Mouse (Mus musculus): ENCODE results near the gene Tshz2. TPM values are rescaled to one million over a fixed set of nuclear protein-coding genes. Genes with fewer than 3 reads are reported as not detected.

Tshz2 gene
- polyA plus RNA-seq, 1 experiment from 2014 or later = 43.1 TPM

DNA sequence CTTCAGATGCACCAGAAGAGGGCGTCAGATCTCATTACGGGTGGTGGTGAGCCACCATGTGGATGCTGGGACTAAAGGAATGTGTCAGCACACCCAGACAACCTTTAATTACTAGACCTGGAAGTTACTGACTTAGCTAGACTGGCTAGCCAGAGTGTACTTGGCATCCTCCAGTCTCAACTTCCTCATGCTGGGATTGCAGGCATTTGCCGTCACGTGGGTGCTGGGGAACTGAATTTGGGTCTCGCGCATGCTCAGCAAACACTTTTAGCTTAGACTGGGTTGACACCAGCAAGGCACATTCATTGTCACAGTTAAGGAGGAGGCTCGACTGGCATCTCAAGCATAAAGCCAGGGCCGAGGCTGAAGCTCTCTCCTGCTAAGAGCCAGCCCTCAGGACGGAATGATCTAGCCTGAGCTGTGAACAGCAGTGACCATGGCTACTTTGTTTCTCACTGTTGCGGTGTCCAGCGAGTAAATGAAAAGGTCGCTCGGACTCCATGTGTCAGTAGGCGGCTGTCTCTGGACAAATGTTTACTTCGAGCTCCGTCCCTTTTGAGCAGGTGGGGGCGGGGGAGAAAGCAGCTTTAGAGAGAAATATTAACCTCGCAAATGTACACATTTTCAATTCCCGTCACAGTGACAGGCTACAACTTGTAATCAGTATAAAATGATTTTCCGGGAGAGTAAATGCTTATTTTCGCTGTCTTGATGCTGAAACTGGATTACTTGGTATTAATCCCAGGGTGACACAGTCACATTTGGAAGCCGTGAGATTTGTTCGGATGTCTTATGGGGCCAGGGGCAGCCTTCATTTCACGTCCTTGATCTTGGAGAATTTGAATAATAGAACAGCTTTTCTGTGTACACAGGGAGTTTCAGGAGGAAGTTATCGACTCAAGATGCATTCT is 370.0 kb downstream of the Tshz2 start:
- ChIA-PET POLR2A (interaction anchor here (0.6 kb wide), 1 partner anchor 26 kb away, joined by 3 read pairs; no protein-coding TSS in a partner anchor), CTCF (no interaction called here)
- TF ChIP-seq CTCF (IDR thresholded peaks at IDR 0.05) = no peak
- no peak for DNase-seq (ENCODE audit: low read depth, low spot score)
- H3K27me3 ChIP-seq = no peaks in the 10 kb centered on the region
- ATAC-seq = no peak
- in situ Hi-C loops (cut with MboI; ENCODE audit: low pct_unique_long_range_greater_than_20kb) = no loop called here

DNA sequence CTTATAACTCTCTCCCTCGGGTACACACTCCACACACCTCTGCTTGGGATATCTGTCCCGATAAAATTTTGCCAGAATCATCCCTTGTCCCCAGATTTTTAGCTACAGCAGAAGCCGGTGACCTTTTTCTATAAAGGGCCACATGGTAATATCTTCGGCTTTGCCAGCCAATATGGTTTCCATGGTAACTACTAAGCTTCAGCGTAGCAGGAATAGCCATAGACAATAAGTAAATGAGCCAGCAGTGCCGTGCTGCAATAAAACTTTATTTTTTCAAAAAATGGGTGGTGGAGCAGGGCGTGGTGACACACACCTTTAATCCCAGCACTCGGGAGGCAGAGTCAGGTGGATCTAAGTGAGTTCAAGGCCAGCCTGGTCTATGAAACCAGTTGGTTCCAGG is 370.9 kb downstream of the Tshz2 start:
- no peak for DNase-seq (ENCODE audit: low read depth, low spot score)
- ChIA-PET POLR2A (no interaction called here), CTCF (no interaction called here)
- H3K27me3 ChIP-seq = no peaks in the 10 kb centered on the region
- in situ Hi-C loops (cut with MboI; ENCODE audit: low pct_unique_long_range_greater_than_20kb) = no loop called here
- no peak for TF ChIP-seq CTCF (IDR thresholded peaks at IDR 0.05)
- no peak for ATAC-seq

DNA sequence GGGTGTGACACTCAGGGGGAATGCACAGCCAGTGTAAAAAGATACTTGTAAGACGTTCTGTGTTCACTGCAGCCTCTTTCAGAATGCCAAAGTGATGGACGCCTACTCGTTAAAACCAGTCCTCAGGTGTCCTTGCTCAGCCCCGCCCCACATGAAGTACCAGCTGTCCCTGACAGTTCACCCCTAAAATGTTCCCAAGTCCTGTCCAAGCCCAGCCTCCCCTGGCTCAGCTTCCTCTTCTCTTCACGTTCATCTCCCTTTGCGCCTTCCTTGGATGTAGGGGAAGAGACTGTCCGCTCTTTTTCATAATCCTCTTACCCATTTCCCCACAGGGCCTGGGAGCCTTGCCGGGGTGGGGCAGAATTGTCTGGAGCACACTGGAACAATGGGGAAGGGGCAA is 374.0 kb downstream of the Tshz2 start:
- DNase-seq (ENCODE audit: low read depth, low spot score) (no peak), ATAC-seq (no peak)
- in situ Hi-C loops (cut with MboI; ENCODE audit: low pct_unique_long_range_greater_than_20kb) = no loop called here
- ChIA-PET CTCF (no interaction called here), POLR2A (no interaction called here)
- H3K27me3 ChIP-seq = no peaks in the 10 kb centered on the region
- TF ChIP-seq CTCF (IDR thresholded peaks at IDR 0.05) = no peak

DNA sequence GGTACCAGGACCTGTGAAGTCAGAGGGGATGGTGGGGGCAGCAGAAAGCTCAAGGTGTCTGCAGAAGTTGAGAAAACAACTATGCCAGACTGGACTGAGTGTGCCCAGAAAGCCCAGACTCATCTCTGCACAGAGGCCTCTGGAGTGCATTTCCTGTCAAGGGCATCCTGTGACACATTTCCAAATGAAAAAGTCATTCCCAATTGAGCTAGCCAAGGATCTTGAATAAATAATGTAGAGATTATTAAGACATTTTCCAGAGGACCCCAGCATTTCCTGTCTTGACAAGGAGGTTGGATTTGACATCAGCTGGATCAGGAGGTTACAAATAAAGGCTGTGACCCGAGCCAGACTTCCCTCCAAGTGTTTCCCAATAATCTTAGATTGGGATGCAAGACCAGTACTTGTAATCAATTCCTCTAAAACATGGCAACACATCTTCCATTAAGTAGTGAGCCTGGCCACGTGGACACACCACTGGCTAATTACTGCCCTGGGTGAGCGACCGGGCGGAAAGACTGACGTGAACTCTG is 374.7 kb downstream of the Tshz2 start:
- H3K27me3 ChIP-seq = no peaks in the 10 kb centered on the region
- no peak for TF ChIP-seq CTCF (IDR thresholded peaks at IDR 0.05)
- ChIA-PET POLR2A (no interaction called here), CTCF (no interaction called here)
- DNase-seq (ENCODE audit: low read depth, low spot score) = no peak
- in situ Hi-C loops (cut with MboI; ENCODE audit: low pct_unique_long_range_greater_than_20kb) = no loop called here
- ATAC-seq = no peak

DNA sequence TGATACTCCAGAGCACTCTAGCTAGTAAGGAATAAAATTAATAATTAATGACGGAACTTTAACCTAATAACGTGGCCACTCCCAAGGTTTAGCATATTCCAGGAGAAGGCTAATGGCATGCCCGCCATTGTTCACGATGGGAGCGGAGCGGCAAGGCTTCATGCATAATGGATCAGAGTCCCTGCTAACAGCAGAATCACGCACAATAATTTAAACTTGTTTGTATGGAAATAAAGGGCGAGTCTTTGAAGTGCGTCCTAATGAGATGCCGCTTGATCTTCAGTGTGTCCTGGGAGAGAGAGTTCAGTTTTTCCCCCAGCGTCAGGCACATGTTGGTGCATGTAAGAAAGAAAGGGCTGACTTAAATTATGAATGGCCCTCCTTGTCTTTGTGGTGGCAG is 376.9 kb downstream of the Tshz2 start:
- in situ Hi-C loops (cut with MboI; ENCODE audit: low pct_unique_long_range_greater_than_20kb) = loop anchor here (5.0 kb wide), 1 partner anchor 47 kb away; no protein-coding TSS in a partner anchor
- CTCF ChIA-PET = no interaction called here
- no peak for TF ChIP-seq CTCF (IDR thresholded peaks at IDR 0.05)
- POLR2A ChIA-PET = interaction anchor here (0.7 kb wide), 1 partner anchor 43 kb away, joined by 8 read pairs; no protein-coding TSS in a partner anchor
- ATAC-seq (no peak), DNase-seq (ENCODE audit: low read depth, low spot score) (no peak)
- no peaks in the 10 kb centered on the region for H3K27me3 ChIP-seq

DNA sequence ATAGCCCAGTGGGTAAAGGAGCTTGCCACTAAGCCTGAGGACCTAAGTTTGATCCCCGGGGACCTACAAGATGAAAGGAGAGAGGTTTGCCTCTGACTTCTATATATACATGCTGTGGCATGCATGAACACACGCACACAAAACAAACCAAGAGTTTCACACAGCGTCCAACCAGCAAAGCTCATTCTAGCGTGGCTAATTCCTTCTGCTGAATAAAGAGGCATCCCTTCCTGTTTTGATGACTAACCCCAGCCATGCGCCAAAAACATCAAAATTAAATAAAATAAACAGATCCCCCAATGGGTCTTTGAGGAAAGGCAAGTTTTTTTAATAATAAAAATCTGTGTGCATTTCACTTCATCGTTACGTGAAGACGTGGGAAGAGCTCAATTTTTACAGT is 379.0 kb downstream of the Tshz2 start:
- in situ Hi-C loops (cut with MboI; ENCODE audit: low pct_unique_long_range_greater_than_20kb) = loop anchor here (5.0 kb wide), 1 partner anchor 50 kb away; no protein-coding TSS in a partner anchor
- CTCF ChIA-PET = interaction anchor here (1.0 to 1.6 kb wide), 2 partner anchors 19 to 92 kb away, joined by 3 read pairs; no protein-coding TSS in a partner anchor
- DNase-seq (ENCODE audit: low read depth, low spot score) (peak; percentile 66), ATAC-seq (peak; percentile 86)
- POLR2A ChIA-PET = no interaction called here
- H3K27me3 ChIP-seq = no peaks in the 10 kb centered on the region
- TF ChIP-seq CTCF (IDR thresholded peaks at IDR 0.05) = no peak

DNA sequence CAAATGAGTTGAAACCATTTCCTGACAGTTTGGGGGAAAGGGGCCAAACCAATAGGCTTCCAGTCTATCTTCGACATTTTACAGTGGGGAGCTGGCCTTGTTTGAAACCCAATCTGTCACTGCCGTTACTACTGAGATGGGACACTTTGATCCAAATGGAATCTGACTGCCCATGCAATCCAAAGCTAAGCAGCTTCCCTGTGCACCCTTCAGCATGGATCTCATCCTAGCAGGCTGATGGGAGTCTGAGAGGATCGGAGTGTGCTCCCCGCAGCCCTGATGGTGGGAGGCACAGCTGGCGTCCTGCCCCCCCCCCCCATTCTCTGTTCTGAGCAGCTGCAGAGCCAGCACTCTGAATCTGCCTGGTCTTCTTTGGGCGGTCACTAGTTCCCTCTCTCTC is 384.5 kb downstream of the Tshz2 start:
- DNase-seq (ENCODE audit: low read depth, low spot score) (no peak), ATAC-seq (no peak)
- H3K27me3 ChIP-seq = no peaks in the 10 kb centered on the region
- no peak for TF ChIP-seq CTCF (IDR thresholded peaks at IDR 0.05)
- in situ Hi-C loops (cut with MboI; ENCODE audit: low pct_unique_long_range_greater_than_20kb) = no loop called here
- ChIA-PET POLR2A (no interaction called here), CTCF (no interaction called here)

DNA sequence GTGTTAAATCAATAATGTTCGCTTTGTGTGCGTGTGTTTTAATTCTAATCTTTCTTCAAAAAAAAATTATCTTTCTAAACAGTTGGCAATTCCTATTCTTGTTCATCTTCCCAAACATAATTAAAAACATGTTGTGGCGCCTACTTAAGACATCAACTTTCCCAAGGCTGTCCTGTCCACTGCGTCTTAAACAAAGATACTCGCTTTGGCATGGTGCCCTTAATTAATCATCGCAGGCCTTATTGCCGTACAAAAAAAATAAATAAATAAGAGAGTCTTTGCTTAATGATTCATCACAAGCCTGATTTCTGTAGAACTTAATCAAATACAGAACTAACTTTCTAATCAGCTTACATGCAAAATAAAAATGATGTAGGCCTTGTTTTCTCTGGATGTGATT is 385.1 kb downstream of the Tshz2 start:
- no peaks in the 10 kb centered on the region for H3K27me3 ChIP-seq
- in situ Hi-C loops (cut with MboI; ENCODE audit: low pct_unique_long_range_greater_than_20kb) = no loop called here
- CTCF ChIA-PET = no interaction called here
- DNase-seq (ENCODE audit: low read depth, low spot score) (no peak), ATAC-seq (no peak)
- TF ChIP-seq CTCF (IDR thresholded peaks at IDR 0.05) = no peak
- POLR2A ChIA-PET = no interaction called here

DNA sequence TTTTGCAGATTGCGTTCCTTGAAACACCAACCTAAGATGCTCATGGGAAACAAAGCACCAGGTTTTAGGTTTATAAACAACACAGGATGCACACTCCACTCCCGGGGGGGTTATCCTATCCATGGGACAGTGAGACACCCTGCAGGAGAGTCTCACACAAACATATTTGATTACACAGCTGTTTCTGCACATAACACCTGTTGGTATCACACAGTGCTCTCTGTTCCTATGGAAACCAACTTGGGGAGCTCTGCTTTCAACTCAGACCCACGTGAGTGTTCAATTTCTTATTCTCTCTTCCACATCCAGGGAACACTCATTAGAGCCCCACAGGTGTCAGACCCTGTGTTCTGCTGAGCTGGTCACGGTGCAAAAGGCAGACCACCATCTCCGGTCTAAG is 390.1 kb downstream of the Tshz2 start:
- TF ChIP-seq CTCF (IDR thresholded peaks at IDR 0.05) = no peak
- DNase-seq (ENCODE audit: low read depth, low spot score) = no peak
- ATAC-seq = no peak
- POLR2A ChIA-PET = no interaction called here
- no peaks in the 10 kb centered on the region for H3K27me3 ChIP-seq
- CTCF ChIA-PET = no interaction called here
- in situ Hi-C loops (cut with MboI; ENCODE audit: low pct_unique_long_range_greater_than_20kb) = no loop called here

DNA sequence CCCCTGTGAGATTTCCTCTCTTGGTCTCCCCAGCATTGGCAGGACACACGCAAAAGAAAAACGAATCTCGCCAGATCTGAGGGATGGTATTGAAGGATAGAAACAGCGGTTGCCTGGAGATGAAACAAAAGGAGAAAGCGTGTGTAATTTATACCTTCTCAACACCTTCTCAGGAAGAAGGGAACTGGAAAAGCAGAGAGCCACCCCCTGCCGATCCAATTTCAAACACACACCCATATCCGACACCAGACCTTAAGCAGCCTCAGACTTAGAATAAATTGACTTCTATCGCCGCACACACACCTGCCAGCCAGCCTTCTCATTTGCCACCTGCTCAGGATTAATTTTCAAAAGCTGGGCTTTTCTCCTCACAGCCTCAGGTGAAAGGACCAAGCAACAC is 390.9 kb downstream of the Tshz2 start:
- ChIA-PET POLR2A (no interaction called here), CTCF (no interaction called here)
- ATAC-seq (no peak), DNase-seq (ENCODE audit: low read depth, low spot score) (no peak)
- in situ Hi-C loops (cut with MboI; ENCODE audit: low pct_unique_long_range_greater_than_20kb) = no loop called here
- no peak for TF ChIP-seq CTCF (IDR thresholded peaks at IDR 0.05)
- no peaks in the 10 kb centered on the region for H3K27me3 ChIP-seq

DNA sequence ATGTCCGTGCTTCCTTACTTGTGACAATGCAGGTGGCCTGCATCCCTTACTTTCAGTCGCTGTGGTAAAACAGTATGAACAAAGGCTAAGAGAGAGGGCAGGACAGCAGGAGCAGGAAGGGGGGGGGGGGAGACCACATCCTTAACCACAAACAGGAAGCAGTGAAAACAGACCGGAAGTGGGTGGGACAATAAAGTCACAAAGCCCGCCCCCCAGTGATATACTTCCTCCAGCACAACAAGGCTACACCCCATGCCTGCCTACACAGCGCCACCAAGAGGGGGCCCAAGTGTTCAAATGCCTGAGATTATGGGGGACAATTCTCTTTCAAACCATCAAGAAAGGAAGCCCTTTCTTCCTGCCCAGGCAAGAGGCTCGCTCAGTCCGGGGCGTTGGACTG is 392.1 kb downstream of the Tshz2 start:
- POLR2A ChIA-PET = no interaction called here
- no peak for DNase-seq (ENCODE audit: low read depth, low spot score)
- CTCF ChIA-PET = no interaction called here
- no peak for ATAC-seq
- TF ChIP-seq CTCF (IDR thresholded peaks at IDR 0.05) = no peak
- no peaks in the 10 kb centered on the region for H3K27me3 ChIP-seq
- in situ Hi-C loops (cut with MboI; ENCODE audit: low pct_unique_long_range_greater_than_20kb) = no loop called here

Data from Patski (cell line).